Mouse (Mus musculus): ENCODE data around the gene AC170998.1. TPM values are rescaled to one million over a fixed set of nuclear protein-coding genes. Genes with fewer than 3 reads are reported as not detected.

The AC170998.1 gene
- polyA plus RNA-seq, 1 experiment from 2014 or later, result 1.9 TPM

Other genes with a start within 250 kb of the AC170998.1 start
- 26.7 and 30.8 TPM in 2 replicates for gene Fkbp5, start 208.6 kb upstream of the AC170998.1 start, polyA plus RNA-seq (2015; fragmentation: Nextera tagmentation; extraction: Ambion mirVana)
- gene Armc12, start 195.3 kb upstream of the AC170998.1 start, polyA plus RNA-seq (2015; fragmentation: Nextera tagmentation; extraction: Ambion mirVana), result not detected in 2 replicates
- gene Clpsl2, start 176.7 kb upstream of the AC170998.1 start, polyA plus RNA-seq (2015; fragmentation: Nextera tagmentation; extraction: Ambion mirVana), result not detected in 2 replicates
- gene Clps, start 165.3 kb upstream of the AC170998.1 start, polyA plus RNA-seq (2015; fragmentation: Nextera tagmentation; extraction: Ambion mirVana), result not detected in 2 replicates
- gene Lhfpl5, start 150.4 kb upstream of the AC170998.1 start, polyA plus RNA-seq (2015; fragmentation: Nextera tagmentation; extraction: Ambion mirVana), result 20.1 and 26.9 TPM in 2 replicates
- gene Srpk1, start 103.4 kb upstream of the AC170998.1 start, polyA plus RNA-seq (2015; fragmentation: Nextera tagmentation; extraction: Ambion mirVana), result 79.4 and 80.8 TPM in 2 replicates
- 1.4 TPM in 2 replicates for gene Slc26a8, start 35.9 kb upstream of the AC170998.1 start, polyA plus RNA-seq (2015; fragmentation: Nextera tagmentation; extraction: Ambion mirVana)
- gene Mapk14, start 34.8 kb upstream of the AC170998.1 start, polyA plus RNA-seq (2015; fragmentation: Nextera tagmentation; extraction: Ambion mirVana), result 22.7 and 24.0 TPM in 2 replicates
- 1.2 and 2.0 TPM in 2 replicates for gene Mapk13, start 43.2 kb downstream of the AC170998.1 start, polyA plus RNA-seq (2015; fragmentation: Nextera tagmentation; extraction: Ambion mirVana)
- gene Brpf3, start 75.0 kb downstream of the AC170998.1 start, polyA plus RNA-seq (2015; fragmentation: Nextera tagmentation; extraction: Ambion mirVana), result 6.3 and 7.0 TPM in 2 replicates
- not detected in 2 replicates for gene Pnpla1, start 132.3 kb downstream of the AC170998.1 start, polyA plus RNA-seq (2015; fragmentation: Nextera tagmentation; extraction: Ambion mirVana)
- gene 4930539E08Rik, start 189.2 kb downstream of the AC170998.1 start, polyA plus RNA-seq (2015; fragmentation: Nextera tagmentation; extraction: Ambion mirVana), result 2.4 TPM in 2 replicates
- gene Pxt1, start 217.8 kb downstream of the AC170998.1 start, polyA plus RNA-seq (2015; fragmentation: Nextera tagmentation; extraction: Ambion mirVana), result not detected in 2 replicates
- gene Kctd20, start 225.9 kb downstream of the AC170998.1 start, polyA plus RNA-seq (2015; fragmentation: Nextera tagmentation; extraction: Ambion mirVana), result 76.5 and 88.8 TPM in 2 replicates

All from hindbrain, embryonic 16.5 days (tissue).